ENCODE assay signal across 8 mouse cellular contexts in genomic region chr5:137294744-137295093, GRCm38 (mm10). TPM values are rescaled to one million over a fixed set of nuclear protein-coding genes. Genes with fewer than 3 reads are reported as not detected.
DNase-seq lines count a peak whose midpoint lies in the region; ATAC-seq and TF ChIP-seq lines count a peak whose summit lies in the region.

No protein-coding gene starts in this region.

- no peaks in the 10 kb centered on the region for H3K9me3 ChIP-seq in forebrain, embryonic 11.5 days (ENCODE audit: control insufficient read depth, low read length)
- H3K9me3 ChIP-seq in limb, embryonic 15.5 days = no peaks in the 10 kb centered on the region
- H3K9me3 ChIP-seq in stomach, embryonic 15.5 days = no peaks in the 10 kb centered on the region

- H3K4me1 ChIP-seq in spleen, adult 2 months (ENCODE audit: control insufficient read depth, insufficient read depth, insufficient read length) = peaks cover 10% of the 10 kb centered on the region; the same call in 1 of the 2 replicates
- H3K4me1 ChIP-seq in forebrain, embryonic 11.5 days (replicated peaks; ENCODE audit: control insufficient read depth, insufficient read depth, low read length) = peaks cover 6% of the 10 kb centered on the region; the same call in 1 of the 2 replicates
- peaks cover 25% of the 10 kb centered on the region for H3K4me1 ChIP-seq in limb, embryonic 15.5 days
- H3K4me1 ChIP-seq in stomach, embryonic 15.5 days = peaks cover 19% of the 10 kb centered on the region

- peak overlapping the region; percentile 98 for H3K4me2 ChIP-seq in forebrain, embryonic 11.5 days (ENCODE audit: low read depth, low read length, severe bottlenecking)
- peak overlapping the region; percentile 96 for H3K4me2 ChIP-seq in limb, embryonic 15.5 days
- peak overlapping the region; percentile 99 for H3K4me2 ChIP-seq in stomach, embryonic 15.5 days

- peak overlapping the region; percentile 77 for H3K9ac ChIP-seq in forebrain, embryonic 11.5 days (ENCODE audit: low read length)
- H3K9ac ChIP-seq in limb, embryonic 15.5 days = peak overlapping the region; percentile 60
- H3K9ac ChIP-seq in stomach, embryonic 15.5 days = peak overlapping the region; percentile 53

- no peak for DNase-seq in spleen, adult 2 months (ENCODE audit: low read depth in 1 of 2, low spot score in 2 of 2)
- DNase-seq in spleen, postnatal 4 days (ENCODE audit: low spot score in 2 of 2) = no peak
- DNase-seq in forebrain, embryonic 11.5 days (ENCODE audit: low spot score) = no peak
- no peak for DNase-seq in B cell, adult 2 months
- DNase-seq in urinary bladder, postnatal 10 days (ENCODE audit: low spot score) = no peak
- no peak for DNase-seq in urinary bladder, adult 18-20 months (ENCODE audit: low spot score in 2 of 2)

- 0 out of 2 replicates have a peak, but pooled peaks cover 1% of the 10 kb centered on the region for H3K27me3 ChIP-seq in spleen, adult 2 months (ENCODE audit: control insufficient read depth, insufficient read depth, low read length)
- H3K27me3 ChIP-seq in forebrain, embryonic 11.5 days (ENCODE audit: control insufficient read depth, insufficient read depth, low read length) = peaks cover 14% of the 10 kb centered on the region
- H3K27me3 ChIP-seq in limb, embryonic 15.5 days = peaks cover 29% of the 10 kb centered on the region
- peaks cover 9% of the 10 kb centered on the region; the same call in 1 of the 2 replicates for H3K27me3 ChIP-seq in stomach, embryonic 15.5 days (replicated peaks)

- no peak for TF ChIP-seq POLR2A in spleen, adult 2 months (IDR thresholded peaks at IDR 0.05; ENCODE audit: low read depth, low read length)

- H3K27ac ChIP-seq in spleen, adult 2 months (ENCODE audit: insufficient read depth, low read length) = peak overlapping the region; percentile 70
- peak overlapping the region; percentile 82 for H3K27ac ChIP-seq in forebrain, embryonic 11.5 days (ENCODE audit: low read depth, low read length)
- H3K27ac ChIP-seq in limb, embryonic 15.5 days = peak overlapping the region; percentile 94
- H3K27ac ChIP-seq in stomach, embryonic 15.5 days = peak overlapping the region; percentile 98

- peak; percentile 57 for ATAC-seq in forebrain, embryonic 11.5 days (replicated peaks; ENCODE audit: low FRiP score)
- peak; percentile 49 for ATAC-seq in limb, embryonic 15.5 days (ENCODE audit: insufficient number of reproducible peaks, low FRiP score, low TSS enrichment, low read depth)
- ATAC-seq in stomach, embryonic 15.5 days (ENCODE audit: insufficient read depth, low FRiP score, low read depth) = peak; percentile 25

- H3K4me3 ChIP-seq in spleen, adult 2 months (ENCODE audit: extremely low read depth, insufficient read depth, insufficient read length) = peak overlapping the region; percentile 79
- H3K4me3 ChIP-seq in forebrain, embryonic 11.5 days (ENCODE audit: low read depth, low read length) = peak overlapping the region; percentile 54
- peak overlapping the region; percentile 54 for H3K4me3 ChIP-seq in limb, embryonic 15.5 days
- H3K4me3 ChIP-seq in stomach, embryonic 15.5 days (replicated peaks) = peak overlapping the region; percentile 61

- 30% methylated on average over 18 of the region's 18 CpGs for WGBS in spleen, adult 2 months
- 10% methylated on average over 18 of the region's 18 CpGs for WGBS in forebrain, embryonic 11.5 days
- 6% methylated on average over 18 of the region's 18 CpGs for whole genome bisulfite sequencing in limb, embryonic 15.5 days
- 7% methylated on average over 18 of the region's 18 CpGs for WGBS in stomach, embryonic 15.5 days

- TF ChIP-seq CTCF in spleen, adult 2 months (IDR thresholded peaks at IDR 0.05; ENCODE audit: extremely low read depth, insufficient read depth, insufficient read length, insufficient replicate concordance) = no peak

- H3K36me3 ChIP-seq in spleen, adult 2 months (ENCODE audit: control insufficient read depth, insufficient read depth, low read length) = peaks cover 40% of the 10 kb centered on the region
- peaks cover 31% of the 10 kb centered on the region for H3K36me3 ChIP-seq in forebrain, embryonic 11.5 days (ENCODE audit: control insufficient read depth, insufficient read depth, low read length)
- H3K36me3 ChIP-seq in limb, embryonic 15.5 days = peaks cover 50% of the 10 kb centered on the region
- H3K36me3 ChIP-seq in stomach, embryonic 15.5 days = peaks cover 45% of the 10 kb centered on the region

RNA-seq across cellular contexts. Expression of gene Ufsp1, which starts 0.3 kb away (rescaled TPM):
- polyA plus RNA-seq in spleen, adult 2 months (2012; rRNA removed) = 10.3 and 11.1 TPM in 2 replicates
- 6.8 and 8.0 TPM in 2 replicates for polyA plus RNA-seq in forebrain, embryonic 11.5 days (2014; fragmentation: Nextera tagmentation; extraction: Ambion mirVana)
- 6.7 and 11.3 TPM in 2 replicates for polyA plus RNA-seq in limb, embryonic 15.5 days (2015; fragmentation: Nextera tagmentation; extraction: Ambion mirVana)
- polyA plus RNA-seq in stomach, embryonic 15.5 days (2015; fragmentation: Nextera tagmentation; extraction: Ambion mirVana) = 7.8 and 8.7 TPM in 2 replicates

RNA-seq across cellular contexts. Expression of gene Ache, which starts 7.4 kb away (rescaled TPM):
- 23.1 and 24.1 TPM in 2 replicates for polyA plus RNA-seq in spleen, adult 2 months (2012; rRNA removed)
- polyA plus RNA-seq in forebrain, embryonic 11.5 days (2014; fragmentation: Nextera tagmentation; extraction: Ambion mirVana) = 3.0 and 3.7 TPM in 2 replicates
- polyA plus RNA-seq in limb, embryonic 15.5 days (2015; fragmentation: Nextera tagmentation; extraction: Ambion mirVana) = 11.3 and 25.3 TPM in 2 replicates
- polyA plus RNA-seq in stomach, embryonic 15.5 days (2015; fragmentation: Nextera tagmentation; extraction: Ambion mirVana) = 9.8 and 12.3 TPM in 2 replicates

RNA-seq across cellular contexts. Expression of gene Srrt, which starts 12.8 kb away (rescaled TPM):
- 172 and 175 TPM in 2 replicates for polyA plus RNA-seq in spleen, adult 2 months (2012; rRNA removed)
- 190 TPM in 2 replicates for polyA plus RNA-seq in forebrain, embryonic 11.5 days (2014; fragmentation: Nextera tagmentation; extraction: Ambion mirVana)
- 113 and 117 TPM in 2 replicates for polyA plus RNA-seq in limb, embryonic 15.5 days (2015; fragmentation: Nextera tagmentation; extraction: Ambion mirVana)
- 113 and 122 TPM in 2 replicates for polyA plus RNA-seq in stomach, embryonic 15.5 days (2015; fragmentation: Nextera tagmentation; extraction: Ambion mirVana)

RNA-seq across cellular contexts. Expression of gene Trip6, which starts 19.5 kb away (rescaled TPM):
- 19.8 and 20.6 TPM in 2 replicates for polyA plus RNA-seq in spleen, adult 2 months (2012; rRNA removed)
- polyA plus RNA-seq in forebrain, embryonic 11.5 days (2014; fragmentation: Nextera tagmentation; extraction: Ambion mirVana) = 50.1 and 56.7 TPM in 2 replicates
- 109 and 110 TPM in 2 replicates for polyA plus RNA-seq in limb, embryonic 15.5 days (2015; fragmentation: Nextera tagmentation; extraction: Ambion mirVana)
- polyA plus RNA-seq in stomach, embryonic 15.5 days (2015; fragmentation: Nextera tagmentation; extraction: Ambion mirVana) = 73.2 and 73.4 TPM in 2 replicates

RNA-seq across cellular contexts. Expression of gene Slc12a9, which starts 38.7 kb away (rescaled TPM):
- polyA plus RNA-seq in spleen, adult 2 months (2012; rRNA removed) = 25.8 and 29.7 TPM in 2 replicates
- polyA plus RNA-seq in forebrain, embryonic 11.5 days (2014; fragmentation: Nextera tagmentation; extraction: Ambion mirVana) = 9.9 and 10.5 TPM in 2 replicates
- 13.9 and 14.4 TPM in 2 replicates for polyA plus RNA-seq in limb, embryonic 15.5 days (2015; fragmentation: Nextera tagmentation; extraction: Ambion mirVana)
- 13.0 and 14.5 TPM in 2 replicates for polyA plus RNA-seq in stomach, embryonic 15.5 days (2015; fragmentation: Nextera tagmentation; extraction: Ambion mirVana)
